Mouse (Mus musculus) liver, embryonic 14.5 days (tissue): ENCODE results near the gene Zmynd8.

ENCODE experiments used
- CTCF ChIP-seq: IDR thresholded peaks from 2 replicates; pipeline ENCODE4 v1.5.1; 2016; ENCODE audit warnings: antibody characterized with exemption, low read depth, control low read depth
- EP300 ChIP-seq: IDR thresholded peaks from 2 replicates; pipeline ENCODE4 v1.6.1; 2016; ENCODE audit warnings: antibody characterized with exemption, low read depth

DNA sequence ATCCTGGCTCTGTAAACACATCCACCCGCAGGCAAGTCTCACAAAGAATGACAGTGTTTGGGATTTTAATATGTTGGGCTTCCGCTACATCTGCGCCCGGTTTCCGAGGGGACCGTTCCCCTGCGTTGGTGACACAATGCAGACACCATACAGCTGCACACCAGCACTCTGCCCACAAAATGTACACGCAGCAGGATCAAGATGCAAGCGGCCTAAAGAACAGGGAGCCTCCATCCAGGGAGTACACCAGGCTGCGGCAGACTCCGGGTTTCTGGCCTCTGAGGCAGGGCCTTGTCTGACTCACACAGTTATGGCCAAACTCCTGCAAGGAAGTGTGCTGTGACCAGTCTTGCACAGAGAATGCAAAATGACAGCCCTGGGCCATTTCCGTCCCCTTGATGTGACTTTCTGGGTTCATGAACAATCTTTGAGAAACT is 31.8 kb downstream of the Zmynd8 start:
- no peak for TF ChIP-seq CTCF
- no peak for TF ChIP-seq EP300
